Mouse (Mus musculus) telencephalon, adult 2 months (tissue): ENCODE results near the gene Ms4a18.
"Not testable (repeated sequence)": the region's sequence is repeated elsewhere in the genome, so short reads cannot be mapped to it uniquely, and the experiment has no call there.

Experiments used
- DNase-seq: peaks from one replicate; pipeline ENCODE4 v3.0.0-alpha.2; 2011; ENCODE audit warnings: low read depth, low spot score

Gene Ms4a18

GRCm38 (mm10) chr19:11017891-11018290, at the start of gene Ms4a18:
Gene Ms4a18, minus strand, starts transcription at chr19:11018031.
- no peak for DNase-seq

- DNase-seq, result no peak
Measured at GRCm38 (mm10) chr19:11065202-11065875, 47.5 kb upstream of the Ms4a18 start.

DNA sequence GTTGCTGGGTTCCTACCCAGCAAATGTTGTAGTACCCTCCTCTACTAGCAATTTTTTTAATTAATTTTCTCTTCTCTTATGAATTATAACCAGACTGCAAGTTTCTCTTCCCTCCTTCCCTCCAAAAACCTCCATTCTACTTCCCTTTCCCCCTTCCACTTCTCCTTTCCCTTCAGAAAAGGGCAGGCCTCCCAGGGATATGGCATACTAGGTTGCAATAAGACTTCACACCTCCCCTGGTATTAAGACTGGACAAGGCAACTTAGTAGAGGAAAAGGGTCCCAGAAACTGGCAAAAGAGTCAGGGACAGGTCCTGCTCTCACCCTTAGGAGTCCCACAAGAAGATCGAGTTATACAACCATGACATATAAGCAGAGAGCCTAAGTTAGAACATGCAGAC, 43.1 kb upstream of the Ms4a18 start:
- DNase-seq, result no peak

DNA sequence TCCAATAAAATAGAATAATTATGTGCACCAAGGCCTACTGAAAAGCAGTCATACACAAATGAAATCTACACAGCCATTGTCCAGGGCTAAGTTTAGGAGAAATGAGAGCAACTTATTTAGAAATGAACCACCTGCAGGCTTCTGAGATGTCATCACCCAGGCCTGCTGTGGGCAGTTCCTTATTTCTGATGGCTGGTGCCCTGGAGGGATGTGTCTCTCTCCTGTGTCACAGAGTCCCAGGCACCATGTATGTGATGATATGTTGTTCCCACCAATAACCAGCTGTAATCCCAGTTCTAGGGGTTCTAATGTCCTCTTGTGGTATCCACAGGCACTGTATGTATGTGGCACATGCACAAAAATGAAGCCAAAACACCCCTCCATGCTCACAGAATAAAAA, 42.1 kb upstream of the Ms4a18 start:
- no peak for DNase-seq

GRCm38 (mm10) chr19:11055700-11056099, 37.9 kb upstream of the Ms4a18 start:
- not testable (repeated sequence) for DNase-seq

DNA sequence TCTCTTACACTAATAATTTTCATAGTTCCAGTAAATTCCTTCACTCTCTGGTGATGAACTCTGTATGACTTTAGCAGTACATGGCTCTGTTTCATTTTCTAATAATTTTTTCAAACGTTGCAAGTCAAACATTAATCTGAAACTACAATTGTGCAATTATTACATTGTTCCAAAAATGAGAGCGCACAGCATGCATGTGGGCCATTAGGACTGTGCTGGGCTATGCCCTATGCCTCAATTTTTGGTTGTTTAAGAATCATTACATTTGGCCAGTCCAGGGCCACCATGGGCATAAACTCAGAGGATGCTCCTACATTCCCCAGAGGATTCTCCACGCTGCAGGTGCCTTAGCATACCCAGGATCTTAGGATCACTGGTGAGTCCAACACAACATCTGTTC, 35.4 kb upstream of the Ms4a18 start:
- DNase-seq, result no peak

DNA sequence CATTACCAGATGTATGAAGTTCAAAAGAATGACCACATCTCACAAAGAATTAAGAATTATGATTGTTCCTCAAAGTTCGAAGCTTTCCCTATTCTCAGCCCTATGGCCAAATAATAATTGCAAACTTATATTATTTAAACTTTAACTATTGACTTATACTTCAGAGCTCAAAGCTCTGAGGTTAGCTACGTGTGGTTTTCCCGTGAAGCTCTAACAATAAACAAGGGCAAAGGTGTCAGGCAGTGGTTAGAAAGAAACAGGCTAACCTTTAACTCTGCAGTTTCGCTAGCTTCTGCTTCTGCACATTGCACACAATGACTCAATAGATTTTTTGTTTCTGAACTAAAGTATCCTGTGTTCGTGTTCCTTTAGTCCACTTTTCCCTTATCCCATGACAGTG, 35.0 kb upstream of the Ms4a18 start:
- DNase-seq, result no peak

DNA sequence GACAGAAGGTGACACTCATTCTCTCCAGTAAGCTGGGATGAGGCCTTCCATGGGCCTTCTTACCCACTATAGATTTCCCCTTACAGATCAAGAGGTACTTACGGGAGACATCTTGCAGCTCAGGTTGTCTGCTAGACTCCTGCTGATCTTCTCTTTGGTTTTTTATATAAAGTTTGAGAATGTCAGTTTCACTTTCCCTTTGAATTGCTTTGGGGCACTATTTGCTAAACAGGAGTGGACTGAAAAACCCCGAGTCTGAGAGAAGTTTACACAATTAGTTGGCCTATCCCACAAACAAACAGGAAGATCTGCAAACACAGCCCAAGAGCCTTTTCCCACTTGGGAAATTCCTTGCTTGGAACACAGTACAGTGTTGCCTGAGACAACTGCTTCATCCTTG, 32.5 kb upstream of the Ms4a18 start:
- DNase-seq, result no peak

DNA sequence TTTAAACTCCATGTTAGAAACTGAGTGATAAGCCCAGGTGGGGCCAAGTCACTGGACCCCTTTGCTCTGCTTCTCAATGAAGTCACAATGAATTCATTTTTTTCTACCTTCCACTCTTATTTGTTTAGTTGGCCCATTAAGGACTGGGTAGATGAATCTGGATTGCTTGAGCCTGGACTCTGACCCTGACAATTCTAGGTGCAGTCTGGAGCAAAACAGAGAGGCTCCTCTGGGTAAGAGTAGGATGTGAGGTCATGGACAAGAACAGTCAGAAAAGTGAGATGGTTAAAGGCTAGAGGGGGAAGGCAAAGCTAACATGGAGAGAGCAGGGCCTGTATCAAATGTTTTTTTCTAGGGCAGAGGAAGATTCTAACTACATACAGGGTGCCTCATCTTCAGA, 31.6 kb upstream of the Ms4a18 start:
- DNase-seq, result no peak

- DNase-seq, result no peak
Measured at GRCm38 (mm10) chr19:11048503-11048902, 30.7 kb upstream of the Ms4a18 start.

DNA sequence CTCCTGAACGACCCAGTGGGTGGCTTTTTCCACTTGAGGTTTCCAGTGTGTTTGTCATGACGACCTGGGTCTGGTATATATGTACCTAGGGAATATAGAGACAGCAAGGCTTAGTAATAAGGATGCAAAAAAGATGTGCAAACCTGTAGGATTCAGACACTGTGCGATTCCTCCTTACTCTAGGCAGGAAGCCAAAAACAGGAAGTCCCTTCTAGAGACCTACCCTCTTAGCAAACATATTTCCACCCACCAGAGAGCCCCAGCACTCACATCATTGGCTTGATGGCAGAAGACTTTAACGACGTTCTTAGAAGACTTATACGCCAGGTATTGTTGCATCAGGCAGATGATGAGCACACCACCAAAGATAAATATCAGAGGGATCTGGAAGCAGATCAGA, 30.2 kb upstream of the Ms4a18 start:
- no peak for DNase-seq

DNA sequence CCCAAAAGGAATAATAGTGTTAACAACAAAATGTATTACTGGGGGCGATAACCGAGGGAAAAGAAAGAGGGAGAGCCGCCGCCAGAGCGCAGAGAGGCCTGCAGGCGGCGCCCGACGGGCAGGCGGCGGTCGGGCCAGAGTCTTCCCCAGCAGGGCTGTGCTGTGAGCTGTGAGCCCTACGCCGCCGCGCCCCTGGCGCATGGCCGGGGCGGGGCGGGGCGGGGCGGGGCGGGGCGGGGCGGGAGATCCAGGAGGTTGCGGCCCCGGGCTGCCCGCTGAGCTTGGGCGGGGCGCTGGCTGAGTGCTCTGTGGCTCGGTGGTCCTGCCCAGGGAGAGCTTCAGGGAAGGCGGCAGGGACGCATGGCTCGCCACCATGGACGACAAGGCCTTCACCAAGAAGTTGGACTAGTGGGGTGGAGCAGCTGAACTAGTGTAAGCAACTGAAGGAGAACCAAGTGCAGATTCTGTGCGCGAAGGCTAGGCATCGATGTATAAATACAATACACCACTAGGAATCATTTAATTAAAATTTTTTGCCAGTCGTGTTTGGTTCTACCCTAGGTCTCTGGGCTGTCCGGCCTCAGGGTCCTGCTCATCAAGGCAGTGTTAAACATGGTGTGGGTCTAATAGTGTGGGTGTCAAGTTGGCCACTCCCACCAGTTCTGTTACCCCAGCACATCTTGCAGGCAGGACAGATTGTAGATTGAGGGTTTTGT, 27.3 kb upstream of the Ms4a18 start:
- peak; percentile 8 for DNase-seq

- DNase-seq, result no peak
Measured at GRCm38 (mm10) chr19:11044671-11044995, 26.8 kb upstream of the Ms4a18 start.

- DNase-seq, result no peak
Measured at GRCm38 (mm10) chr19:11037570-11037969, 19.7 kb upstream of the Ms4a18 start.

DNA sequence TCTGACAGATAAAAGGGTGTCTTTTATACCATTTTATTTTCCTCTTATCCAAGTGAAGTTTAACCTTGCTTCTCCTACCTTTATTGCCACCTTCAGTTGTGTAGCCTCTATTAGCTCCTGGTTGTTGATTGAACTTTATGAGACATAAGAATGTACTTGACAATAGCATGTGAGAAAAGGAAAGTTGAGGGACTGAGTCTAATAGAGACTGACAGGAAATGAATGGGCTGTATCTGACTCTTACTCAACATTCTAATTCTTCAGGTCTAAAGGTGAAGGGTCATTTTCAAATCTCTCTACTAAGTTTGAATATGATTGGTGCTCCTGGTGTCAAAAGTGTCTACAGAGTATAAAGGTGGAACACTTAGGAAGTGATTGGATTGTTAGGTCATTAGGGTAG, 4.6 kb upstream of the Ms4a18 start:
- DNase-seq, result no peak

DNA sequence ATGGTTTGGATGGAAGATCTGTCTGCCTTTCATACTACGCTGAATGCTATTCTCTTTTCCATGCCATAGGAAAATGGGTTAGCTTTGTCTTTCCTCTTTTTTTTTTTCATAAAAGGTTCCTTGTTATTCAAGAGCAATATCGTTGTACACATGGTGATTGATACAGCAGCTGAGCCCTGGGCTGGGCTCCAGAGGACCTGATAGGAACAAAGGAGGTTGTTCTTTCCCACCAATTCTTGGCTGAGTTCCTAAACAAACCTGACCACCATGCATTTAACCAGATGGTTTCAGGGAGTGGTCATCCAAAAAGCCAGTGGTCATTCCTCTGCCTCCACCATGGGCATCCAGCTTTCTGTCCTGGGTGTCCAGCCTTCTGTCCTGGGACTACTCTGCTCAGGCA, 580 bp downstream of the Ms4a18 start:
- DNase-seq, result no peak

GRCm38 (mm10) chr19:11015998-11016397, 1.8 kb downstream of the Ms4a18 start:
- no peak for DNase-seq

- no peak for DNase-seq
Measured at GRCm38 (mm10) chr19:11015468-11015867, 2.4 kb downstream of the Ms4a18 start.

GRCm38 (mm10) chr19:10993150-10993549, 24.7 kb downstream of the Ms4a18 start, which contains the start of gene Ms4a15:
Gene Ms4a15, minus strand, starts transcription at chr19:10993250.
- DNase-seq, result no peak

DNA sequence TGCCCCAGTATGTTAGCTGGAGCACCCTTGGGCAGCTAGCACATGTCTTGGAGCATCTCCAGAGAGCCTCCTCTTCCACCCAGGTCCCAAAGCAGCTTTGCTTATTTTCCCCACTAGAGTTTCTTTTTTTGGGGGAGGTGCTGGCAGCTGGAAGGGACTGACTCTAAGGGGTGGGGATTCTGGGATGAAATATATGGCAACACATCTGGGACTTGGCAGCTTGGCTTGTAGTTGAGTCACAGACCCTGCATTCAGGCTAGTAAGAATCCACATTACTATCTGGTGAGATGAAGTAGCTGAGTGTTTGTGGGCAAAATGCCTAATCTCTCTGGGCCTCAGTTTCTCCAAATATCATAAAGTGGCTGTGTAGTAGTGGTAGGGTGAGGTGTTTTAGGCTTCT, 25.9 kb downstream of the Ms4a18 start:
- no peak for DNase-seq

GRCm38 (mm10) chr19:10990751-10991150, 27.1 kb downstream of the Ms4a18 start:
- no peak for DNase-seq

GRCm38 (mm10) chr19:10988563-10988962, 29.3 kb downstream of the Ms4a18 start:
- no peak for DNase-seq

GRCm38 (mm10) chr19:10985889-10986288, 31.9 kb downstream of the Ms4a18 start:
- DNase-seq, result no peak

DNA sequence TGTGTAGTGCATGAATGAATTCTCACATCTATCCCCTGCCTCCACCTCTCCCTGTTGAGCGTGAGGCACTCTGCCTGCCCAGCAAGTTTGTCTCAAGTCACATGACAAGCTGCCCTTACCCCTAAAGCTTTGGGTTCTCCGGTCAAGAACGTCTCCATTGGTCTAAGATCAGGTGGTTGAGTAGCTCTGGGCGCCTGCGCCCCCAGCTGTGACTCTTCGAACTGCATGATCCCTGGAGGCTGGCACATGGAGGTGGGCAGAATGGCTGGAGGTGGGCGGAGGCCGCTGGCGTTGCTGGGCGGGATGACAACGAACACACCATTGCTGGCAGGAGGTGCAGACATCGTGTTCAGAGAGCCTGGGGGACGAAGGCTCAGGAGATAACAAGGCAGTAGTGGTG, 33.3 kb downstream of the Ms4a18 start:
- no peak for DNase-seq
